Mouse (Mus musculus) thymus, postnatal 36 days (tissue): Measurements from ENCODE around the gene Gm11116.
"Not testable (repeated sequence)": the region's sequence is repeated elsewhere in the genome, so short reads cannot be mapped to it uniquely, and the experiment has no call there.

Experiments used
- DNase-seq, 2 experiments: peaks; one replicate each; pipeline ENCODE4 v3.0.0; 2022; ENCODE audit warnings: mixed read lengths in 2 of 2

The Gm11116 gene

DNA sequence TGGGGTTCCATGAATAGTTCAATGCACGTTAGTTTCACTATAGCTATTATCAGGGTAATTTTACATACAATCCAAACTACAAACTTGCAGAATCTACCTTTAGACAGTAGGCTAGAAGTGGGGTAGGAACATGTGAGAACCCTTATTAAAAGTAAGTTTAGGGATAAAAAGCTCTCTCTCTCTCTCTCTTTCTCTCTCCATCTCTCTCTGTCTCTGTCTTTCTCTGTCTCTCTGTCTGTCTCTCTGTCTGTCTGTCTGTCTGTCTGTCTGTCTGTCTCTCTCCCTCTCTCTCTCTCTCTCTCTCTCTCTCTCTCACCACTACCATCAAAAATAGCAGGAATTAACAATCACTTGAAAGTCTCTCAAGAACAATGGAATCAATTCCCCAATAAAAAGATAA, at the start of gene Gm11116:
Gene Gm11116 (minus strand): TSS at position 101 of the 400 bp plus-strand sequence.
- no peak for DNase-seq

DNA sequence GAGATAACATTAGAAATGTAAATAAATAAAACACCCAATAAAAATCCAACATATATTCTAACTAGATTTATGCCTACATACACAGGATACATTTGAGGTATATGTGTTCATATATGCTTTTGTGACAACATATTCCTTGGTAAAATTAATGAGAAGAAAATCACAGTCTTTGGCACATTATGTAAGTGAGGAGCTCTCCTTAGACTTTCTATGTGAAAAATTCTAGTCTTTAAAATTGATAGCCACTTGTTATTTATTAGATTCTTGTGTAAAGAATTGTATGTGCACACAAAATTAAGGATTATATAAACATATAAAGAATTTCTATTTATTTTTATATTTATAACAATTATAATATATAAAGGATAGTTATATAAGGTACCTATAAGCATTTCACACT, 42.7 kb upstream of the Gm11116 start, which contains the start of gene Gm11115:
Gene Gm11115 (minus strand): TSS at position 101 of the 400 bp plus-strand sequence.
- no peak for DNase-seq

DNA sequence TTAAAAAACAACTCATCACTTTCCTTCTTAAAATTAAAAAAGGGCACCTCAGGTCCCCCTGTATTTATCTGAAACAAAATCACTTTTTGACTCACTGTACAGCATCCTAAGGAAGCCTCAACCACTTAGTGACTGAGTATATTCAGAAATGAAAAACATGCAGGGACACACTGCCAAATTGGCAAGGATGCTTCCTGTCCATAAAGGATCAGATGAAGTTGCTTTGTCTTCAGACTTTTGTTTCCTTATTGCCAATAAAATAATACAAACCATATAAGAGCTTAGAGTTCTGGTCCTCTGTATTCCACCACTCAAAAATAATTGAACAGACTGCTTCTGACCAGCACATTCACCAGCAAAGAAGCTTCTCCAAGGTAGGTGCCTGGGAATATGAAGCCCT, 25.1 kb downstream of the Gm11116 start, which contains the start of gene Smr2:
Gene Smr2 (plus strand): TSS at position 301 of the 400 bp plus-strand sequence.
- not testable (repeated sequence) for DNase-seq
